Mouse (Mus musculus): ENCODE measurements around the gene Atp6v1e2. TPM values are rescaled to one million over a fixed set of nuclear protein-coding genes. Genes with fewer than 3 reads are reported as not detected.

The Atp6v1e2 gene
- polyA plus RNA-seq, 1 experiment = not detected

GRCm38 (mm10) chr17:86906601-86907000, 41.1 kb downstream of the Atp6v1e2 start:
- no peaks in the 10 kb centered on the region for H3K79me3 ChIP-seq (ENCODE audit: low read depth)
- no peaks in the 10 kb centered on the region for H3K79me2 ChIP-seq (ENCODE audit: control insufficient read depth, insufficient read depth)
- H3ac ChIP-seq (ENCODE audit: control insufficient read depth, insufficient read length, low read depth) = no peak overlapping the region
- H3K4me3 ChIP-seq (ENCODE audit: insufficient read depth, poor library complexity, severe bottlenecking) = no peak overlapping the region
- H3K27me3 ChIP-seq (ENCODE audit: control insufficient read depth, insufficient read depth, insufficient read length) = peaks cover 6% of the 10 kb centered on the region
- no peak for TF ChIP-seq USF1 (IDR thresholded peaks at IDR 0.05; ENCODE audit: low read depth)
- no peak for TF ChIP-seq MAX (IDR thresholded peaks at IDR 0.05)
- no peak for TF ChIP-seq CTCF (IDR thresholded peaks at IDR 0.05; ENCODE audit: control insufficient read depth, insufficient read depth, insufficient read length)
- no peak for TF ChIP-seq FOSL1 (IDR thresholded peaks at IDR 0.05; ENCODE audit: insufficient read depth, low read length, poor library complexity, severe bottlenecking)
- TF ChIP-seq MYOG (IDR thresholded peaks at IDR 0.05; ENCODE audit: control insufficient read depth, extremely low read depth, insufficient read length) = no peak
- TF ChIP-seq CEBPB (IDR thresholded peaks at IDR 0.05; ENCODE audit: low read depth) = no peak
- H3K36me3 ChIP-seq (ENCODE audit: control insufficient read depth, insufficient read depth) = no peaks in the 10 kb centered on the region

DNA sequence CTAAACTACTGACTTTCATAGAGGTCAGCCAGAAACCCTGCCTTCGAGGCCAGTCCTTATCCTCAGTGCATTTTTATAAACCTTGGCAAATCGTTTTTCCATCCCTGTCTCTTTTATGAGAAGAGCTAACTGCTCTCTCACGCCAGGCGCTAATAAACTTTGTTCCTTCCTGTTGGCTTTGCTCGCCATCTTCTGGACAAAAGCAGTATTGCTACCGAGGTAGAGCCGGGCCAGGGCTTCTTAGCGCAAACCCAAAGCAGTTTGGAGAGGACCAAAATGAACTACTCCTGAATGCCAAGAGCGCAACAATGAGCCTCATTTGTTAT, 41.6 kb downstream of the Atp6v1e2 start:
- Histone ChIP-seq H3ac (ENCODE audit: control insufficient read depth, insufficient read length, low read depth) (no peak overlapping the region), H3K79me2 (ENCODE audit: control insufficient read depth, insufficient read depth) (no peaks in the 10 kb centered on the region), H3K36me3 (ENCODE audit: control insufficient read depth, insufficient read depth) (no peaks in the 10 kb centered on the region), H3K79me3 (ENCODE audit: low read depth) (no peaks in the 10 kb centered on the region), H3K4me3 (ENCODE audit: insufficient read depth, poor library complexity, severe bottlenecking) (no peak overlapping the region), H3K27me3 (ENCODE audit: control insufficient read depth, insufficient read depth, insufficient read length) (peaks cover 6% of the 10 kb centered on the region)
- TF ChIP-seq MYOD1 (IDR thresholded peaks at IDR 0.05; ENCODE audit: control insufficient read depth, insufficient read length, low read depth) (no peak), CTCF (IDR thresholded peaks at IDR 0.05; ENCODE audit: control insufficient read depth, insufficient read depth, insufficient read length) (peak; percentile 37)

DNA sequence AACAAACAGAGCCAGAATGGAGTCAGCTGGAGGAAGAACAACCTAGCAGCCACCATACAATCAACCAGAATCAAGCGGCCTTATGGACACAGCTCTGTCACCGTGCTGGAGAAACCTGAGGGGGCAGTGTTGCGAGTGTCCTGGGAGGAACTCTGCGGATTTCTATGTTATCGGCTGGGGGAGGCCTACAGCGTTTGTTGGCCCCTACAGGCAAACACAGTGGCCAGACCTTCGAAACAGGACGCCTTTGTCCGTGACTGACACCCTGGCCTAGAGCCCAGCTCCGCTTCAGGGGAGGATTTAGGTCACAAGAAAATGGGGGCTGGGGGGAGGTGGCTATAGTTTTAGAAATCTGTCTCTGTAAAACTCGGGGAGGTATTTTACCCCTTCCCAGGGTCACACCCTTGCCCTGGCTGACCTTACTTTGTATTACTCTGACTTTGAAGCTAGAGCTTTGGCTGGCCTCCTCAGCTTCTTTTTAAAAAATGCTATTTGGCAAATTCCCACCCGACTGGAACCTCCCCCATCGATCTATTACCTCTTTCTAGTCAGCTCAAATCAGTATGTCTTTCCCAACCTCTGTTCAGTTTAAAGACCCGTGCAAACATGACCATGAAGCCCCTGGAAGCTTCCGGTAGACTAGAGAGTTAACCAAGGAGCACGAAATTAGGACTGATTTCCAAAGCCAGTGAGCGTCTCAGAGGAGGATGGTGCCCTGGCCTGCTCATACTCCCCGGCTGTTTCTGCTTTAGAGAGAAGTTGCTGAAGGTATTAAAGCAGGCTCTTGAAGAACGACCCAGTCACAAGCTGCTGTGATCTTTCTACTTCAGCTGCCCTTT, 42.2 kb downstream of the Atp6v1e2 start:
- Histone ChIP-seq H3K79me2 (ENCODE audit: control insufficient read depth, insufficient read depth) (no peaks in the 10 kb centered on the region), H3K4me3 (ENCODE audit: insufficient read depth, poor library complexity, severe bottlenecking) (no peak overlapping the region)

GRCm38 (mm10) chr17:86904206-86904605, 43.5 kb downstream of the Atp6v1e2 start:
- H3K79me2 ChIP-seq (ENCODE audit: control insufficient read depth, insufficient read depth) = no peaks in the 10 kb centered on the region
- TF ChIP-seq MYOD1 (IDR thresholded peaks at IDR 0.05; ENCODE audit: control insufficient read depth, insufficient read length, low read depth) = no peak
- no peak for TF ChIP-seq MAX (IDR thresholded peaks at IDR 0.05)
- no peaks in the 10 kb centered on the region for H3K79me3 ChIP-seq (ENCODE audit: low read depth)
- no peak overlapping the region for H3ac ChIP-seq (ENCODE audit: control insufficient read depth, insufficient read length, low read depth)
- H3K4me3 ChIP-seq (ENCODE audit: insufficient read depth, poor library complexity, severe bottlenecking) = no peak overlapping the region
- H3K36me3 ChIP-seq (ENCODE audit: control insufficient read depth, insufficient read depth) = no peaks in the 10 kb centered on the region
- H3K27me3 ChIP-seq (ENCODE audit: control insufficient read depth, insufficient read depth, insufficient read length) = peaks cover 6% of the 10 kb centered on the region

More for the DNA sequence above, 42.2 kb downstream of the Atp6v1e2 start:
- Histone ChIP-seq H3K79me3 (ENCODE audit: low read depth) (no peaks in the 10 kb centered on the region), H3ac (ENCODE audit: control insufficient read depth, insufficient read length, low read depth) (no peak overlapping the region), H3K27me3 (ENCODE audit: control insufficient read depth, insufficient read depth, insufficient read length) (peaks cover 6% of the 10 kb centered on the region), H3K36me3 (ENCODE audit: control insufficient read depth, insufficient read depth) (no peaks in the 10 kb centered on the region)
- TF ChIP-seq MAX (IDR thresholded peaks at IDR 0.05) (no peak), FOSL1 (IDR thresholded peaks at IDR 0.05; ENCODE audit: insufficient read depth, low read length, poor library complexity, severe bottlenecking) (no peak), MYOD1 (IDR thresholded peaks at IDR 0.05; ENCODE audit: control insufficient read depth, insufficient read length, low read depth) (no peak), CTCF (IDR thresholded peaks at IDR 0.05; ENCODE audit: control insufficient read depth, insufficient read depth, insufficient read length) (no peak)

DNA sequence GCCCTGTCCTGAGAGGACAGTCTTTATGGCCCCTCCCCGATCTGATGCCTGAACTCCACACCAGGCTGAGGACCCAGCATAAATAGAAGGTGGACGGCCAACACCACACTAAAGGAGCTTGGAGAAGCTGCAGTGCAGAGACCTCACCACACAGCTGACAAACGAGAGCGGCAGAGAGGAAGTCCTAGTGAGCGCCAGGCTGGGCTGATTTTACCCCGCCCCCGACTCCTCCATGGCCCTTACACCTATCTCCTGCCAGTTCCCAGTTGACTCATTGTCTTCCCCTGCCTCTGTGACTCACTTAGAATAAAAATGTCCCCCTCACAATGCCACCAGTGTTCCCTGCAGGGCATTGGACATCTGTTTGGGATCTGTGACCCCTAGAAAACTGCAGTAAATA, 44.1 kb downstream of the Atp6v1e2 start:
- H3ac ChIP-seq (ENCODE audit: control insufficient read depth, insufficient read length, low read depth) = no peak overlapping the region
- H3K36me3 ChIP-seq (ENCODE audit: control insufficient read depth, insufficient read depth) = no peaks in the 10 kb centered on the region
- no peaks in the 10 kb centered on the region for H3K79me2 ChIP-seq (ENCODE audit: control insufficient read depth, insufficient read depth)
- H3K79me3 ChIP-seq (ENCODE audit: low read depth) = no peaks in the 10 kb centered on the region
- peaks cover 6% of the 10 kb centered on the region for H3K27me3 ChIP-seq (ENCODE audit: control insufficient read depth, insufficient read depth, insufficient read length)
- TF ChIP-seq USF1 (IDR thresholded peaks at IDR 0.05; ENCODE audit: low read depth) = no peak
- no peak for TF ChIP-seq MAX (IDR thresholded peaks at IDR 0.05)
- TF ChIP-seq CTCF (IDR thresholded peaks at IDR 0.05; ENCODE audit: control insufficient read depth, insufficient read depth, insufficient read length) = no peak
- TF ChIP-seq MYOG (IDR thresholded peaks at IDR 0.05; ENCODE audit: control insufficient read depth, extremely low read depth, insufficient read length) = no peak
- TF ChIP-seq FOSL1 (IDR thresholded peaks at IDR 0.05; ENCODE audit: insufficient read depth, low read length, poor library complexity, severe bottlenecking) = no peak
- no peak for TF ChIP-seq MYOD1 (IDR thresholded peaks at IDR 0.05; ENCODE audit: control insufficient read depth, insufficient read length, low read depth)
- TF ChIP-seq CEBPB (IDR thresholded peaks at IDR 0.05; ENCODE audit: low read depth) = no peak
- H3K4me3 ChIP-seq (ENCODE audit: insufficient read depth, poor library complexity, severe bottlenecking) = no peak overlapping the region

- Histone ChIP-seq H3ac (ENCODE audit: control insufficient read depth, insufficient read length, low read depth) (no peak overlapping the region), H3K79me2 (ENCODE audit: control insufficient read depth, insufficient read depth) (no peaks in the 10 kb centered on the region), H3K79me3 (ENCODE audit: low read depth) (no peaks in the 10 kb centered on the region), H3K27me3 (ENCODE audit: control insufficient read depth, insufficient read depth, insufficient read length) (no peaks in the 10 kb centered on the region), H3K36me3 (ENCODE audit: control insufficient read depth, insufficient read depth) (no peaks in the 10 kb centered on the region), H3K4me3 (ENCODE audit: insufficient read depth, poor library complexity, severe bottlenecking) (no peak overlapping the region)
- TF ChIP-seq MYOD1 (IDR thresholded peaks at IDR 0.05; ENCODE audit: control insufficient read depth, insufficient read length, low read depth) = no peak
- TF ChIP-seq USF1 (IDR thresholded peaks at IDR 0.05; ENCODE audit: low read depth) = no peak
These were observed 45.2 kb downstream of the Atp6v1e2 start for GRCm38 (mm10) chr17:86902399-86903067.
